Mouse (Mus musculus) small intestine, adult 2 months (tissue): ENCODE measurements around the gene Hal.

Experiments used
- CTCF ChIP-seq: fragments of 200-500 bp; IDR thresholded peaks from 2 replicates; pipeline ENCODE4 v1.5.1; 2012; ENCODE audit warnings: low read depth, mild to moderate bottlenecking, control low read depth, inconsistent platforms, low read length, moderate library complexity, mixed read lengths; ENCODE audit not compliant: insufficient replicate concordance, insufficient read length; ENCODE audit errors: extremely low read depth
- POLR2A ChIP-seq: fragments of 200-500 bp; IDR thresholded peaks from 2 replicates; pipeline ENCODE4 v1.6.1; 2012; ENCODE audit warnings: low read depth, mild to moderate bottlenecking, control low read depth, inconsistent platforms, low read length, moderate library complexity

DNA sequence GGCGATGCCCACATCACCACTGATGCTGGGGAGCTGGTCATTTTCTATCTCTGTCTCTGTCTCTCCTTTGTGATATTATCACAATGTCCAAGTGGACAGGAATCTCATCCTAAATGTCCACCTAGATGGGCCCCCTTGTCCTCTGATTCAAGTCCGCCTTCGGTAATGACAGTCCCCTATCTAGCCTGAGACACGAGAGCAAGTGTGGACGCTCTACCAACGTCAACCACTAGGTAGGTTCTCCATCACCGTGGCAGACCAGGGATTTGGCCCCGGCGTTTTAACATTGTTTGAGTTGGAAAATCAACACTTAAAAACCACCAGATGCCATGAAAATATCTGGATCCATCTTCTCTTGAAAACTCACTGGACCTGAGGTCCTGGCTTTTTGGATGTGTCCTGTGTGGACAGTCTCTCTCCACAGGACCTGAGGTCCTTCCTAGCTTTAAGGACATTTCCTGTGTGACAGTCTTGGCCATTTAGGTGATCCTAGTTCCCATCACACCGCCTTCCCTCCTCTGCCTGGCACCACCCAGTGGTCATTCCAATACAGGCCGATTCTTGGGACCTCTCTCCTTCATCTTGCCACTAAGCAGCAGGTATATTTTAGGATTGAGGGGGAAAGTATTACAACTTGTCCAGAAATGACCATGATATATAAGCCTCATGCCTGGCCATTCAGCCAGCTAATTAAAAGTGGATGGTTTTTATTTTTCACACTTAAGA is 79.4 kb downstream of the Hal start:
- TF ChIP-seq CTCF, result no peak
- TF ChIP-seq POLR2A, result no peak
